Mouse (Mus musculus): ENCODE results near the gene Trpv2. TPM values are rescaled to one million over a fixed set of nuclear protein-coding genes. Genes with fewer than 3 reads are reported as not detected.

Trpv2 gene
- polyA plus RNA-seq, 1 experiment = not detected

- no peak for TF ChIP-seq CTCF (IDR thresholded peaks at IDR 0.05; ENCODE audit: insufficient read depth, low read depth, low read length)
- TF ChIP-seq POLR2A (IDR thresholded peaks at IDR 0.05; ENCODE audit: insufficient read depth, low read depth, low read length) = no peak
Measured at GRCm38 (mm10) chr11:62554934-62555517, 19.3 kb upstream of the Trpv2 start.

DNA sequence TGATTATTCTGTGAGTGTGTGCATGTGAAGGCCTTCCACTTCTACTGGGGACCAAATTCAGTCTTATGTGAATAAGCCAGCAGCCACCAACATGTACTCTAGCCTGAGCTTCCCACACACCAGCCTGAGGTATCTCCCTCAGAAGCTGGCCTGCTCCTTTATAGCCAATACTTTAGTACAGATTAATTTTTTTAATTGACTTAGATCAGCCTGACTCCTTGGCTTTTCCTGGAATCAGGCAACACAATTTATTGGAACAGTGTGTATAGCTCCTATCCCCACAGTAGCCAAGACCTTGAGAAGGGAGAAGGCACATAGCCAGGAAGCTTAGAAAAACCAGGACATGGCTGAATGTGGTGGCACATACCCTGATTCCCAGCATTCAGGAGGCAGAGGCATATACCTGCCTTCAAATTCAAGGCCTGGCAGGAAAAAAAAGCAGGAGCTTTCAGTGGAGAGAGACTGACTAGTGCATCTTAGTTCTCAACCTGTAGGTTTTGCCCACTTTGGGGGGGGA lies 18.3 kb upstream of the Trpv2 start:
- no peak overlapping the region for H3K27ac ChIP-seq (ENCODE audit: insufficient read depth, low read depth, low read length)
- peaks cover 5% of the 10 kb centered on the region; the same call in 1 of the 2 replicates for H3K4me1 ChIP-seq (ENCODE audit: control insufficient read depth, insufficient read depth, low read length)
- H3K4me3 ChIP-seq (ENCODE audit: insufficient read depth, low read depth, low read length) = no peak overlapping the region
- TF ChIP-seq CTCF (IDR thresholded peaks at IDR 0.05; ENCODE audit: insufficient read depth, low read depth, low read length) (no peak), POLR2A (IDR thresholded peaks at IDR 0.05; ENCODE audit: insufficient read depth, low read depth, low read length) (no peak)

More at GRCm38 (mm10) chr11:62554934-62555517, 19.3 kb upstream of the Trpv2 start:
- no peak overlapping the region for H3K4me3 ChIP-seq (ENCODE audit: insufficient read depth, low read depth, low read length)
- no peak overlapping the region for H3K27ac ChIP-seq (ENCODE audit: insufficient read depth, low read depth, low read length)
- no peaks in the 10 kb centered on the region; the same call in 1 of the 2 replicates for H3K4me1 ChIP-seq (ENCODE audit: control insufficient read depth, insufficient read depth, low read length)

DNA sequence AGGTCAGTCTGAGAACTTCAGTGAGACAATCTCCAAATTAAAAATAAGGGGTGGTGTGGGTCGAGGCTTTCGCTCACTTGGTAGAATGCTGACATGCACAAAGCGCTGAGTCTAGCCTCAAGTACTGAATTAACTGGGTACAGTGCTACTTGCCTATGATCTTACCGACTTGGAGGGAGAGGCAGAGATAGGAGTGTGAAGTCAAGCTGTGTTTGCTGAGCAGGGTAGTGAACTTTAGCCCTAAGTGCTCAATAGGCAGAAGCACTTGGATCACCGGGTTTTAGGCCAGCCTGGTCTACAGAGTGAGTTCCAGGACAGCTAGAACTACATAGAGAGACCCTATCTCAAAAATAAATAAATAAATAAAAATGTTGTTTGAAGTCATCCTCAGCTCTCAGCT lies 17.1 kb upstream of the Trpv2 start:
- peaks cover 5% of the 10 kb centered on the region; the same call in 1 of the 2 replicates for H3K4me1 ChIP-seq (ENCODE audit: control insufficient read depth, insufficient read depth, low read length)
- H3K27ac ChIP-seq (ENCODE audit: insufficient read depth, low read depth, low read length) = no peak overlapping the region
- H3K4me3 ChIP-seq (ENCODE audit: insufficient read depth, low read depth, low read length) = no peak overlapping the region
- TF ChIP-seq POLR2A (IDR thresholded peaks at IDR 0.05; ENCODE audit: insufficient read depth, low read depth, low read length) = no peak
- TF ChIP-seq CTCF (IDR thresholded peaks at IDR 0.05; ENCODE audit: insufficient read depth, low read depth, low read length) = no peak
- WGBS = 76% methylated on average over 5 of the region's 5 CpGs

DNA sequence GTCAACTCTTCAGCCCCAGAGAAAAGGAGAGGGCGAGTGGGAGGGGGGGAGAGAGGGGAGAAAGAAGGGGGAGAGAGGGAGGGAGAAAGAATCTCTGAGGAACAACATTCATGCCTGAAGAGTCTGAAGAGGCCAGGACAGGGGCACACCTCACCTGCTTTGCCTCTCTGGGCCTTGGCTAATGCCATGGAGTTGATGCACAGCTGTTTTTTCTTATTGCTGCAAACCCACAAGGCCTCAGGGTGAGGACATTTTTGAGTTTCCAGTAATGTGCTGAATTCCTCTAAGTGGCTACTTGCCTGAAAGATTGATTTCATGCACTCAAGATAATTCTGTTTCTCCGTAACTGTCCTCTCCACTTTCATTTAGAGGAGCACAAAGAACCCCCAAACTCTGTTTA lies 16.1 kb upstream of the Trpv2 start:
- 81% methylated on average over 2 of the region's 2 CpGs for WGBS
- no peak for TF ChIP-seq CTCF (IDR thresholded peaks at IDR 0.05; ENCODE audit: insufficient read depth, low read depth, low read length)
- TF ChIP-seq POLR2A (IDR thresholded peaks at IDR 0.05; ENCODE audit: insufficient read depth, low read depth, low read length) = no peak
- Histone ChIP-seq H3K4me1 (ENCODE audit: control insufficient read depth, insufficient read depth, low read length) (peaks cover 5% of the 10 kb centered on the region; the same call in 1 of the 2 replicates), H3K4me3 (ENCODE audit: insufficient read depth, low read depth, low read length) (no peak overlapping the region), H3K27ac (ENCODE audit: insufficient read depth, low read depth, low read length) (no peak overlapping the region)

- Histone ChIP-seq H3K4me3 (ENCODE audit: insufficient read depth, low read depth, low read length) (no peak overlapping the region), H3K27ac (ENCODE audit: insufficient read depth, low read depth, low read length) (no peak overlapping the region), H3K4me1 (ENCODE audit: control insufficient read depth, insufficient read depth, low read length) (peaks cover 5% of the 10 kb centered on the region; the same call in 1 of the 2 replicates)
- TF ChIP-seq CTCF (IDR thresholded peaks at IDR 0.05; ENCODE audit: insufficient read depth, low read depth, low read length) = no peak
- no peak for TF ChIP-seq POLR2A (IDR thresholded peaks at IDR 0.05; ENCODE audit: insufficient read depth, low read depth, low read length)
- 61% methylated on average over 6 of the region's 6 CpGs for WGBS
Measured at GRCm38 (mm10) chr11:62558961-62559646, 15.2 kb upstream of the Trpv2 start.

- WGBS = 39% methylated on average over 43 of the region's 43 CpGs
- TF ChIP-seq POLR2A (IDR thresholded peaks at IDR 0.05; ENCODE audit: insufficient read depth, low read depth, low read length) (no peak), CTCF (IDR thresholded peaks at IDR 0.05; ENCODE audit: insufficient read depth, low read depth, low read length) (no peak)
- Histone ChIP-seq H3K4me3 (ENCODE audit: insufficient read depth, low read depth, low read length) (peak overlapping the region; percentile 41), H3K27ac (ENCODE audit: insufficient read depth, low read depth, low read length) (no peak overlapping the region), H3K4me1 (ENCODE audit: control insufficient read depth, insufficient read depth, low read length) (peaks cover 5% of the 10 kb centered on the region; the same call in 1 of the 2 replicates)
Measured at GRCm38 (mm10) chr11:62560463-62561016, 13.7 kb upstream of the Trpv2 start.

DNA sequence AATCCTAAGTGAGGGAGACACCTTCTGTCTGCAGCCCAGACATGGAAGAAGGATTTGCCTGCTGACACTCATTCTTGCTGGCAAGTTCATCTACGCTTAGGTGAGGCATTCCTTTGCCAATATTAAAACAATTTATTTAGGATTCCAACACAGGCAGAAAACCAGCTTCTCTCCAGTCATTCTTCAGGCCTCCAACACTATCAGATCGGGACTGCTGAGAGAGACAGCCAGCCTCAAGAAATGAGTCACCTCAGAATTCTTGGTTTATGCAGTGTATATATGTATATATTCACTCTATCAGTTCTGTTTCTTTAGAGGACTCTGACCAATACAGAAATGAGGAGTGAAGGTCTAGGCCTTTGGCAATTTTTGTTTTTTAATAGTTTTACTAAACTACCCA lies 10.7 kb upstream of the Trpv2 start:
- 94% methylated on average over 2 of the region's 2 CpGs for WGBS

GRCm38 (mm10) chr11:62565747-62566146 lies 8.5 kb upstream of the Trpv2 start:
- whole genome bisulfite sequencing = 76% methylated on average over 7 of the region's 7 CpGs
- no peak for TF ChIP-seq POLR2A (IDR thresholded peaks at IDR 0.05; ENCODE audit: insufficient read depth, low read depth, low read length)
- TF ChIP-seq CTCF (IDR thresholded peaks at IDR 0.05; ENCODE audit: insufficient read depth, low read depth, low read length) = no peak
- Histone ChIP-seq H3K4me3 (ENCODE audit: insufficient read depth, low read depth, low read length) (no peak overlapping the region), H3K4me1 (ENCODE audit: control insufficient read depth, insufficient read depth, low read length) (0 out of 2 replicates have a peak, but pooled peaks cover under 1% of the 10 kb centered on the region), H3K27ac (ENCODE audit: insufficient read depth, low read depth, low read length) (no peak overlapping the region)

More for the DNA sequence above, 10.7 kb upstream of the Trpv2 start:
- peaks cover 5% of the 10 kb centered on the region; the same call in 1 of the 2 replicates for H3K4me1 ChIP-seq (ENCODE audit: control insufficient read depth, insufficient read depth, low read length)
- no peak overlapping the region for H3K27ac ChIP-seq (ENCODE audit: insufficient read depth, low read depth, low read length)
- no peak overlapping the region for H3K4me3 ChIP-seq (ENCODE audit: insufficient read depth, low read depth, low read length)
- no peak for TF ChIP-seq POLR2A (IDR thresholded peaks at IDR 0.05; ENCODE audit: insufficient read depth, low read depth, low read length)
- no peak for TF ChIP-seq CTCF (IDR thresholded peaks at IDR 0.05; ENCODE audit: insufficient read depth, low read depth, low read length)

DNA sequence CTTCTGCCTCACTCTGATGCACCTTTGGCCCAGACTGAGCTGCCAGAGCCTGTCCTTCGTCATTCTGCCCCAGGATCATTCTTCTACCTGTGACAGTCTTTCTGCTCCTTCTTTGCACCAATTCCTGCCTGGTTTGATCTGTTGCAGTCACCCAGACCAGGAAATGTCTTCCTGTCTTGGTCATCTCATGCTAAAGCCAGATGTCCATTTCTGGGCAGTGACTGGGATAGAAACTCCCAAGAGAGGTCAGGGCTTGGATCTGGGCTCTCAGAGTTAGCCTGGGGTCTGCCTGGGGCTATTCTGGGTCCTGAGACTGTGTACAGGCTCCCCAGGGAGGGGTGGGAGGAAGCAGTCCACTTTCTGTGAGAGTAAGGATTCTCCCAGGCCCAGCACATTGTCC lies 8.1 kb upstream of the Trpv2 start:
- no peak overlapping the region for H3K27ac ChIP-seq (ENCODE audit: insufficient read depth, low read depth, low read length)
- no peak overlapping the region for H3K4me3 ChIP-seq (ENCODE audit: insufficient read depth, low read depth, low read length)
- TF ChIP-seq POLR2A (IDR thresholded peaks at IDR 0.05; ENCODE audit: insufficient read depth, low read depth, low read length) (no peak), CTCF (IDR thresholded peaks at IDR 0.05; ENCODE audit: insufficient read depth, low read depth, low read length) (no peak)
- 57% methylated on average over 1 of the region's 1 CpGs for WGBS
- no peaks in the 10 kb centered on the region for H3K4me1 ChIP-seq (ENCODE audit: control insufficient read depth, insufficient read depth, low read length)
